Mouse (Mus musculus) embryonic fibroblast, embryonic 13.5 days (primary cell): ENCODE measurements around the gene Adgrb3. TPM values are rescaled to one million over a fixed set of nuclear protein-coding genes. Genes with fewer than 3 reads are reported as not detected.

Source experiments
- H3K27ac ChIP-seq: 2 replicates; pipeline ENCODE4 v1.5.1; 2012; ENCODE audit warnings: low read length, control low read depth, inconsistent platforms; ENCODE audit not compliant: insufficient read depth
- H3K4me1 ChIP-seq: 2 replicates; pipeline ENCODE4 v1.6.1; 2011; ENCODE audit warnings: low read length; ENCODE audit not compliant: control insufficient read depth, insufficient read depth
- H3K4me3 ChIP-seq: 2 replicates; pipeline ENCODE4 v1.5.1; 2011; ENCODE audit warnings: mild to moderate bottlenecking, control low read depth, low read length; ENCODE audit not compliant: insufficient read depth
- CTCF ChIP-seq: IDR thresholded peaks from 2 replicates; pipeline ENCODE4 v1.5.1; 2011; ENCODE audit warnings: mild to moderate bottlenecking, control low read depth, low read length, moderate library complexity, borderline replicate concordance; ENCODE audit not compliant: insufficient read depth
- POLR2A ChIP-seq: IDR thresholded peaks from 2 replicates; pipeline ENCODE4 v1.6.1; 2011; ENCODE audit warnings: low read depth, mild to moderate bottlenecking, control low read depth, low read length, moderate library complexity
- polyA plus RNA-seq: library from polyadenylated mRNA; stranded (reverse); fragments of >200 nt; gene quantifications from 2 replicates; pipeline ENCODE4 v1.2.4, GENCODE M21; 2011; ENCODE audit warnings: low read depth; ENCODE audit not compliant: missing spikeins, insufficient read length

The Adgrb3 gene
- polyA plus RNA-seq, 1 experiment: not detected

GRCm38 (mm10) chr1:25754528-25754927 is 75.0 kb downstream of the Adgrb3 start:
- TF ChIP-seq CTCF (no peak), POLR2A (no peak)
- Histone ChIP-seq H3K4me1 (no peaks in the 10 kb centered on the region; the same call in 1 of the 2 replicates), H3K27ac (no peak overlapping the region), H3K4me3 (no peak overlapping the region)

- no peak overlapping the region for H3K27ac ChIP-seq
- H3K4me1 ChIP-seq: no peaks in the 10 kb centered on the region
- TF ChIP-seq POLR2A: no peak
- no peak for TF ChIP-seq CTCF
- H3K4me3 ChIP-seq: no peak overlapping the region
Observed at GRCm38 (mm10) chr1:25745575-25745974, 83.9 kb downstream of the Adgrb3 start.

GRCm38 (mm10) chr1:25744736-25745135 is 84.8 kb downstream of the Adgrb3 start:
- TF ChIP-seq CTCF (no peak), POLR2A (no peak)
- H3K27ac ChIP-seq: no peak overlapping the region
- H3K4me1 ChIP-seq: no peaks in the 10 kb centered on the region

GRCm38 (mm10) chr1:25729844-25730243 is 99.7 kb downstream of the Adgrb3 start:
- Histone ChIP-seq H3K4me3 (no peak overlapping the region), H3K27ac (no peak overlapping the region), H3K4me1 (no peaks in the 10 kb centered on the region)
- TF ChIP-seq POLR2A (no peak), CTCF (no peak)

More at GRCm38 (mm10) chr1:25744736-25745135, 84.8 kb downstream of the Adgrb3 start:
- H3K4me3 ChIP-seq: no peak overlapping the region

GRCm38 (mm10) chr1:25711474-25711873 is 118.0 kb downstream of the Adgrb3 start:
- H3K4me1 ChIP-seq: no peaks in the 10 kb centered on the region
- no peak overlapping the region for H3K27ac ChIP-seq
- no peak overlapping the region for H3K4me3 ChIP-seq
- no peak for TF ChIP-seq POLR2A
- TF ChIP-seq CTCF: no peak

- Histone ChIP-seq H3K4me3 (no peak overlapping the region), H3K27ac (no peak overlapping the region), H3K4me1 (no peaks in the 10 kb centered on the region)
- no peak for TF ChIP-seq POLR2A
- TF ChIP-seq CTCF: no peak
Observed at GRCm38 (mm10) chr1:25706299-25706698, 123.2 kb downstream of the Adgrb3 start.

- TF ChIP-seq CTCF (no peak), POLR2A (no peak)
- Histone ChIP-seq H3K4me1 (no peaks in the 10 kb centered on the region), H3K27ac (no peak overlapping the region), H3K4me3 (no peak overlapping the region)
Observed at GRCm38 (mm10) chr1:25698702-25699250, 130.7 kb downstream of the Adgrb3 start.

GRCm38 (mm10) chr1:25697179-25697578 is 132.3 kb downstream of the Adgrb3 start:
- Histone ChIP-seq H3K27ac (no peak overlapping the region), H3K4me3 (no peak overlapping the region), H3K4me1 (no peaks in the 10 kb centered on the region)
- TF ChIP-seq POLR2A (no peak), CTCF (no peak)

GRCm38 (mm10) chr1:25696771-25697170 is 132.7 kb downstream of the Adgrb3 start:
- Histone ChIP-seq H3K4me1 (no peaks in the 10 kb centered on the region), H3K4me3 (no peak overlapping the region), H3K27ac (no peak overlapping the region)
- no peak for TF ChIP-seq POLR2A
- TF ChIP-seq CTCF: no peak

GRCm38 (mm10) chr1:25682118-25682517 is 147.4 kb downstream of the Adgrb3 start:
- no peak overlapping the region for H3K4me3 ChIP-seq
- TF ChIP-seq POLR2A: no peak
- TF ChIP-seq CTCF: no peak
- no peak overlapping the region for H3K27ac ChIP-seq
- H3K4me1 ChIP-seq: no peaks in the 10 kb centered on the region
